Mouse (Mus musculus) thymus, adult 2 months (tissue): ENCODE data around the gene Prkce.

Source experiments
- CTCF ChIP-seq: fragments of 200-500 bp; IDR thresholded peaks from 2 replicates; pipeline ENCODE4 v1.5.1; 2012; ENCODE audit warnings: mild to moderate bottlenecking, control low read depth, low read length, moderate library complexity, borderline replicate concordance; ENCODE audit not compliant: control insufficient read depth, poor library complexity, insufficient read depth; ENCODE audit errors: extremely low read depth
- POLR2A ChIP-seq: fragments of 200-500 bp; IDR thresholded peaks from 2 replicates; pipeline ENCODE4 v1.6.1; 2012; ENCODE audit warnings: mild to moderate bottlenecking, low read length, control low read depth, moderate library complexity; ENCODE audit not compliant: control insufficient read depth, poor library complexity, insufficient read depth; ENCODE audit errors: extremely low read depth

DNA sequence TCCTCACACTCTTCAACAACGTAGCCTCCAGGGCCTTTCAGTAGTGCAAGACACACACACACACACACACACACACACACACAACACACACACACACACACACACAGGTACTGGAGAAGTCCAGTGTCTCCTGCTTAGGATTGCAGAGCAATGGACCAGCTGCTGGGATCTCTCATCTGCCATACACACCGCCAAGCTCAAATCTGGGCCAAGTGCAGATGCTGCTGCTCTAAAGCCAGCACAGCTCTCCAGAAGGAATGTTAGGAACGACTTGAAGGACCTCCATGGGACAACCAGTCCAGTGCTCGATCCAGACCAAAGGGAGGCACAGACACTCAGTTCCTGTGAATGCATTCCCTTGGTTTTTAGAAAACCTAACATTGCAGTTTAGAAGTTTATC, 414.8 kb downstream of the Prkce start:
- TF ChIP-seq POLR2A, result no peak
- TF ChIP-seq CTCF, result no peak
